Mouse (Mus musculus) thymus, postnatal 25 days (tissue): ENCODE measurements around the gene Sgo1.

ENCODE experiments used
- DNase-seq: peaks from one replicate; pipeline ENCODE4 v3.0.0; 2022

Sgo1 gene

GRCm38 (mm10) chr17:53643360-53643759 is 45.8 kb downstream of the Sgo1 start:
- DNase-seq, result no peak

- DNase-seq, result no peak
Measured at GRCm38 (mm10) chr17:53631344-53631743, 57.8 kb downstream of the Sgo1 start.

GRCm38 (mm10) chr17:53628131-53628530 is 61.0 kb downstream of the Sgo1 start:
- no peak for DNase-seq

- DNase-seq, result no peak
Measured at GRCm38 (mm10) chr17:53627497-53627896, 61.6 kb downstream of the Sgo1 start.

- DNase-seq, result no peak
Measured at GRCm38 (mm10) chr17:53626160-53626559, 63.0 kb downstream of the Sgo1 start.
